Mouse (Mus musculus) cerebellum, postnatal 10 days (tissue): Measurements from ENCODE around the gene Btbd11.

ENCODE experiments used
- DNase-seq, 2 experiments: peaks; one replicate each; pipeline ENCODE4 v3.0.0; 2021; ENCODE audit warnings: mixed read lengths in 2 of 2

Btbd11 gene

DNA sequence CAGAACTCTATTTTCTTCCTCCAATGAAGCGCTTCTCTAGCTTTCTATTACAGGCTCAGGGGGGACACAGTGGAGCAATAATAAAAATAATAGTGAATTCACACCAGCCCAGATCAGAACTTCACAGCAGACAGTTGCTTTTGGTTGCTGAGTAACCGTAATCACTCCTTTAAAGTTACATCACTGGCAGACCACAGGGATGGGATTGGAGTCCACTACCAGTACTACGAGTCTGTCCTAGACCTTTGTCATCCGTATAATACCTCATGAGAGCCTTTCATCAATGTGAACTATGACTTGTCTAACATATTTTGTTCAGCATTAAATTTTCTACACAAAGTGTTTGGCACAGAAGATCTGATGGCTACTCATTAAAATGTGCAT is 35.0 kb downstream of the Btbd11 start:
- no peak for DNase-seq

DNA sequence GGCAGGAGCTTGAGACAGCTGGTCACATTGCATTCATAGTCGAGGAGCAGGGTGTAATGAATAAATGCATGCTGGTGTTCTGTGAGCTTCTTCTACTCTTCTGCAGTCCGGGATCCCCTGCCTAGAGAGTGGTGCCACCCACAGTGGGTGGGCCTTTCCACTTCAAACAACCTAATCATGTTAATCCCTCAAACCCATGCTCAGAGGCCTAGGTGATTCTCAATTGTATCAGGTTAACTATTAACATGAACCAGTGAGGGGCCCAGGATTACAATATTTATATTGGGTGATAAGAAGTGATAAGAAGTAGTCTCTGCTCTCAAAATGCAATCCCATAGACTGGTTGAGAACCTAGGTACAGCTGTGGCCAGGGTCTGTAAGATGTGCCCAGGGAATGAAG is 39.1 kb downstream of the Btbd11 start:
- DNase-seq = no peak

DNA sequence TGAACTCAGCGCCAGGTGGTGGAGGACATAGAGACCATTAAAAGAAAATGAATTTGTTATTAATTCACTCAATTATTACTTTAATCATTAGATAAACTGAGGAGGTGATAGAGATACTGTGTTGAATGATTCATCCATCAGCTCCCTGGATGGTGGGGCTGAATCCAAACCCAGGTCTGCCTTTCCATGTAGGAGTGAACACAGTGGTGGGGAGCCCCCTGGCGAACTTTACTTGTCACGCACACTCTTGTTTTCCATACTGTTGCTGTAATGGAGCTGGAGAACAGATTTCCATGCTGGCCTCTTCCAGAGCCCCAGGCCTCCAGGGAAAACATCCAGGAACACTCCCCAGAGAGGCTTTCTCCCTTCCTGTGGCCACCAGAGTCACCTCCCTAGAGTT is 50.6 kb downstream of the Btbd11 start:
- DNase-seq = no peak

DNA sequence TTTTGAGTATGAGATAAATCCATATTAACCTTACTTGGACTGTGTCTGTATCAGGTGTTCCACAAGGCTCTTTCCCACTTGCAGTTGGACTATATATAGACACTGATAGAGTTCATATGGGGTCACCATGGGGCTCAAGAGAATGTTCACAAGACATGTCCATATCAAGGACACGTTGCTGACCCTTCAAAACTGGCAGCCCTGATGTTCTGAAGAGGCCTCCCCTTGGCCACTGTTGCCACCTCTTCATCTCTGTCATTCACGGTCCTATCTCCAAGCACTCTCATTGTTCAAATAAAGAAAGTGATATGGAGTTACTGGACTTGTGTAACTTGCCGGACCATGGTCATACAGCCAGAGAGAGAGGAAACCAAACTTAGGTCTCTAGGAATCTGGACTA is 56.8 kb downstream of the Btbd11 start:
- DNase-seq = no peak

DNA sequence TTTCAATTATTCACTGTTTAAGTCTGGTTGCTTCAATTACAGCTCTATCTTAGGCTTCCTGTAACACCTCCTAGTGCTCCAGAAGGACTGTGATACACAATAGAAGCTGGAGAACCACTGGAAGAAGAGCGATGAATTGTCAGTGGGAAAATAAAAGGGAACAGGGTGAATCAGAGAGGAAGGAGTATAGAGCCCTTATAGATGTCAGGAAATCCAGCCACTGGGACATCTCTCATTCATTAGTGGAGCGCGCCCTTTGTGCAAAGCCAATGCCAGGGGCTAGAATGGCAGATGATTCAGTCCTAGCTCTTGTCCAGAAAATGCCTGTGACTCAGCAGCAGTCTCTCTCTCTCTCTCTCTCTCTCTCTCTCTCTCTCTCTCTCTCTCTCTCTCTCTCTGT is 59.3 kb downstream of the Btbd11 start:
- no peak for DNase-seq

DNA sequence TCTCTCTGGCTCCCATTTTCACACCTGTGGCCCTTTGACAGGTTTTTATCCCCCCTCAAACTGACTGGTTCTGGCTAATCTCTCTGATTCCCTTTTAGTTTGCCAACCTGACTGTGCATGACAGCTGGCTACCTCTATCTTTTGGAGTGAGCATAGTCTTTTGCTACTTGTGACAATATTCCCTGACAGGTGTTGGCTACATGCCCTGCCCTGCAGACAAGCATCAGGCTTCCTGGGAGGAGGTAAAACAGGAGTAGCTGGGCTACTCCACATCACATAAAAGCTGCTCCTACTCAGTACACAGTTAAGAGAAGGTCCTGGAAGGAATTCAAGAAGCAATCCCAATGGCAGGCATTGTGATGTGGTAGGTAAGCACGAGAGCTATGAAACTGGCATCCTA is 60.1 kb downstream of the Btbd11 start:
- DNase-seq = peak; percentile 71 to 80

DNA sequence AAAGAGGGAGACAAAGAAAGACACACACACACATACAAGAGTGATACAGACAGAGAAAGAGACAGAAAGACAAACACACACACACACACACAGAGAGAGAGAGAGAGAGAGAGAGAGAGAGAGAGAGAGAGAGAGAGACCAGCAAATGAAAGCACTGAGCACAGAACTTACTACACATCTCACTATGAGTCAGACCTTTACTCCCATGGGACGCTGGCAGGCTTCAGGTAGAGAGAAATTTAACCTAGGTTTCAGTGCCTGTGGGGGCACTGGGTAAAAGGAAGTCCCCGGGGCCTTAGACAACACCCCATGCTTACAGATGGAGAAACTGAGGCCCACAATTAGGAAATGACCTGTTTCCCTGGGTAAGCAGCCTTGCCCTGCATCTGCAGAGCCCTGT is 61.3 kb downstream of the Btbd11 start:
- no peak for DNase-seq

DNA sequence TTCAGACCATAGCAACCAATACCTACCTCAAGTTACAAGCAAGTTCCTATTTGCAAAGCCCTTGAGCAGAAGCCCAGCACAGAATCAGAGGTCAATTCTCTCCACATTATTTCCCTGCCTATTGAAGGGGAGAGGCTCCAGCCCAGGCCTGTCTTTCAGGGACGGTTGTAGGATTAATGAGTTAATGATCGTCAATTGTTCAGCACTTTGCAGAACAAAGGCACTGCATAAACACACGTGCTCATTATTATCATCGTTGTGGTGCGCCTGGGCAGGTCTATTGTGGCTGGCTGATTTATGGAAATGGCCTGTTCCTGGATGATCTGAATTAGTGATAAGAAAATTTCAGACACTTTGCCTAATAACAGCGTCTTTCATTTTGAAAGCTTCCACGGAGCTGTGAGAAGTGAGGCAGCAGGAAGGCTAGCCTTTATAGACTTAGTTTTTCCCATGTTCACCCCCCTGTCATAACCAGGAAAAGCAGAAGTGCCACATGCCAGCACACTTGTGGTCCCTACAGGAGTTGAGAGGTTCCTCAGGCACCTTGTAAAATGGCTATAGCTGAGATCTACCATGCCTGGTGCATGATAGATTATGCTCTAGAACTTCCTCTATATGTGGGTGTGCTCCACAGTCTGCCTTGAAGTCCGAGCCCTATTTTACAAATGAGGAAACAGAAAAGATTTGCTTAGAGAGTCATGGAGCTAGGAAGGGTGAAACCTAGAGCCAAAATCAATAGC is 65.2 kb downstream of the Btbd11 start:
- DNase-seq = no peak

DNA sequence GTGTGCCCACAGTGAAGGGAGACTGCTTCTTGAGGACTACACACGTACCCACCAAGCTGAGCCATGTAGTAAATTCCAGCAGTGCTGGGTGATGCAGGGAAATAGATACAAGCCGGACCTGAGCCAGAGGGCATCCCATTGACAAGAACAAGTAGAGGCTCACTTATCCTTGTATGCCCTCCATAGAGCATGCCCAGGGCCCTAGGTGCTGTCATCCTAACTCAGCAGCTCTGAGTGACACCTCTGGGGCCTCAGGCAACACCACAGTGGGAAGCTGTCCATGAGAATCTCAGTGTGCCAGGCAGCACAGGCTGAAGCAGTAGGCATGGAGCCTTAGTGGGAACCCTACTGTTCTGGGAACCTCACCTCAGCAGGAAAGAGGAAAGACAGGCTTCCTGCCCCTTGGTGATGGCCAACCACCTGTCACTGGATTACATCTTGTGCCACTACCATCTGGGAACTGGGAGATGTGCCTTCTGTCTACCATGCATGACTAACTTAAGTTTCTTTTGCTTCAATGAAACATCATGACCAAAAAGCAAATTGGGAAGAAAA is 66.7 kb downstream of the Btbd11 start:
- DNase-seq = peak; percentile 58 to 77

DNA sequence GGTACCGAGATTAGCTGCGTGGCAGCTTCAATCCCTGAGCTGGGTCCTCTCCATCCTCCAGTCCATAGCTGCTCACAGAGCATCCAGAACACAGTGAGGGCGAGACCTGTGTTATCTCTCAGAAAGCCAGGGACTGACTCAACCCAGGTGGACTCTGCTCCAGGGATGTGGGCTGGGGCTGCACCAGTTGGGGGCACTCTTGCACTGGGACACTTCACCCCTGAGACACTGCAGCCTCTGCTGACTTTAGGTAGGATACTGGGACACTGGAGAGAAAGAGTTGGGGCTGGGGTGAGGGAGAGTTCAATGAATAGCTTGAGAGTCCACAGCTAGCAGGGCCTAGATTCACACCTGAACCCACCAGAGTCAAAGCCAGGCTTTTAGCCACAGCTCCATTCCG is 69.4 kb downstream of the Btbd11 start:
- no peak for DNase-seq

DNA sequence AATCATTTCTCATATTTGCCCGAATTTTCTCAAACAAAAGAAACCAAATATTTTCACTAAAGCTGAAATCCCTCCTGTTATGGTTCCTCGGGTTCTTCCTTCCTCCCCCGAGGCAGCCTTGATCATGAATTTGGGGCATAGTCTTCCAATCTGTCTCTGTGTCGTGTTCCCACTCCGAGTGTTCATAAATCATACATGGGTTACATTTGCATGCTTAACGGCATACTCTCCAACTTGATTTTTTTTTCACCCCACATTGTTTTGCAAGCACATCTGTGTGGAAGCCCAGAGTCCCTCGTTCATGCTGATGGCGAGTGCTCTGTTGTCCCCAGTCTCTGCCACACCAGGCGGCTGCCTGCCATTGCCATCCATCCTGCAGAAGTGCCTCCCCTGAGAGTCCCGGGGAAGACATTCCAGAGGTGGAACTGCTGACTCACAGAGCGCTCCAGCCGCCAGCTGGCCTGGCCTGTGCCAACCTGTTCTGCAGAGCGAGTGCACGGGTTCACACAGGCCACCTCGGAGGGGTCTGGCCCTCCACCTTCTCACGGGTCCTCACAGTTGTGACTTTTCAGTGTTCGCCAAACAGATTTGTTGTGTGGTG is 72.2 kb downstream of the Btbd11 start:
- peak in 1 of 2 experiments; percentile 44 for DNase-seq

DNA sequence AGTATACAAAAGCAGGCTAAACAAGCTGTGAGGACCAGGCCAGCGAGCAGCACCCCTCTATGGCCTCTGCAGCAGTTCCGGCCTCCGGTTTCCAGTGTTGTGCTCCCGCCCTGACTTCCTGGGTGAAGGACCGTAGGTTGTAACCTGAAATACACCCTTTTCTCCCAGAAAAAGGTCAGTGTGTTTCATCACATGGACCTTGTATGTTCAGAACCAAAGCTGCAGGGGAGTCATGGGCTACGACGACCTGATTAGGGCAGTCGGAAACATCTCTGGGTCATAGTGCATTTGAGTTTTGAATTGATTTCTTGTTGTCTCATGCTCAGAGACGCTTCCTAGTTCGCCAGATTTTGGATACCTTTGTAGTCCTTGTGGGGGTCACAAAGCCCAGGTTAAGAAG is 74.1 kb downstream of the Btbd11 start:
- no peak for DNase-seq

DNA sequence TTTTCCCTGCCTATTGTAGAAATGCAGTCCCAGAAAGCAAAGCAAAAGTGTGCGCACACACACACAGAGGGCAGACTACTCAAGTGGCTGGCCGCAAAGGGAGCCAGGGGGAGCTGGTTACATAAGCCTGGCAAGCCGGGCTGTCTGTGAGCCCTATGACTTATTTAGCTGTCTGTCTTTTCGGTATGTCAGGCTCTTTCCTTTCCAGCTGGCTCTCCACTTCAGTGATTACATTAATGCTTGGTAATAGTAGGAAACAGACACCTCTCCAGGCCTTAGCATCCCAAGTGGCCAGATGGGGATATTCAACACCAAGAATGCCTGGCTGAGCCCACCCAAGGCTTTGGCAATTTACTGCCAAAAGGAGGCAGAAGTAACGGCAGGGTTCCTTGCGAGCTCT is 77.5 kb downstream of the Btbd11 start:
- peak; percentile 50 to 72 for DNase-seq

DNA sequence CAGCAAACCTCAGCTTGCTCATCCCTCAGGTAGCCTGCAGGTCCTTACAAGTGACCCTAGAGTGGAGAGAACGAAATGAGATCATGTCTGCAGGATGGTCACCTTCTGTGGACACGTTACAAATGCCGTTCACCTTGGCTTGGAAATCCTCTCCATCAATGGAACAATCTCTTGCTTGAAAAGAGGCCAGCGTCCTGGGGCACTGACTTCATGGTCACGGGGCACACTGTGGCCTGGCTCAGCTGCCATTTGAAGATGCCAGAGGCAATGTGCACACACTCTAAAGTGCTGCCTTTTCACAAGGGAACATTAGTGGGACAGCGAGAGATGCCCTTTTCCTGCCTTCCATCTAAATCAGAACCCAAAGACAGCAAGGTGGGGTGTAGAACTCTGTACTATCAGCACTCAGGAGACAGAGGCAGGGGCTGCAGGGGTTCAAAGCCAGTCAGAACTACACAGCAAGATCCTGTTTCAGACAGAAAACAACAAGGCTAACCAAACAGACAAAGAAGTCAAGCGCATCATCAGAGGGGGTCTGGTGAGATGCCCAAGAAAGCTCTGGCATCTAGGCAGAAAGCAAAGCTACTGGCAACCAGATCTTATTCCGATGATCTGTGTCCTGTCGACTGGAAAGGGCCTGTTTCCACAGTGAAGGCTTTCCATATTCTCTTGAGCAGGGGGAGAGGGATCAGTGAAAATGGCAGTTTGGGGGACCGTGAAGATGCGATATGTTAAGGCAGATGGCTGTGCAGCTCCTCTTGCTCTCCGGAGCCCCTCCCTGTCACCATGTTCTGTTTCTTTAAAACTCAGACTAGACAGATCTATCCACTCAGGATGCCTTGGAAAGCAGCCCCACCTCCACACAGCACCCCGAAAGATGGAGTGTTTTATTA is 79.1 kb downstream of the Btbd11 start:
- peak; percentile 80 to 83 for DNase-seq

DNA sequence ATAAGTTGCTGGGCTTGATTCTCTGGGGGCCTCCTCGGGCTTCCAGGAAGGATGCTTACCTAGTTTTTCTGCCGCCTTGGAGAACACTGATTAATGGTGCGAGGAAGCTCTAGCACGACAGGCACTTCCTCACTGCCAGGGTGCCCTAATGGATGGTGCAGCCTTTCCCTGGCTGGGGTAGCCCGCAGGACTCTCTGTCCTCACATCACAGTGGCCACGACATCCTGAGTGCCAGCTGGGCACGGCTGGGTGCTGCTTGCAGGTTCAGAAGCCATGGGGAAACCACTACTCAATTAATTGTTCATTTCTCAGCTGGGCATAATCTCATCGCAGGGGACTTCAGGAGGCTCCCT is 79.8 kb downstream of the Btbd11 start:
- DNase-seq = peak in 1 of 2 experiments; percentile 48

DNA sequence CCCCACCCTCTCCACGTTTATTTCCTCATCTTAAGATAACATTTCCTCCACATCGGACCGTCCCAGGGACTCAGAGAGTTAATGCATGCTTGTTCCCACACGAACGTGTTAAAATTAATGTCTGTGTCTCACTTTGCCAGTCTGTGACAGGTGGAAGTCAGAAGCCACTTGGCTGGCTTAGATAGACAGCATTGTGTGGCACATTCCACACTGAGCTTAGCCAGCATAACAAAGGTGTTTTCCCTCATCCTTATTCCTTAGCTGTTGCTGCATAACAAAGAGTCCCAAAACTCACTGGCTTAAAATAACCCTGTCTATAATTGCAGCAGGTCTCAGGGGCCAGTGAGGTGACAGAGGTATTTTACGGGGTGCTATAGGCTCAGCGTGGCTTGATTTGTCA is 80.8 kb downstream of the Btbd11 start:
- no peak for DNase-seq

DNA sequence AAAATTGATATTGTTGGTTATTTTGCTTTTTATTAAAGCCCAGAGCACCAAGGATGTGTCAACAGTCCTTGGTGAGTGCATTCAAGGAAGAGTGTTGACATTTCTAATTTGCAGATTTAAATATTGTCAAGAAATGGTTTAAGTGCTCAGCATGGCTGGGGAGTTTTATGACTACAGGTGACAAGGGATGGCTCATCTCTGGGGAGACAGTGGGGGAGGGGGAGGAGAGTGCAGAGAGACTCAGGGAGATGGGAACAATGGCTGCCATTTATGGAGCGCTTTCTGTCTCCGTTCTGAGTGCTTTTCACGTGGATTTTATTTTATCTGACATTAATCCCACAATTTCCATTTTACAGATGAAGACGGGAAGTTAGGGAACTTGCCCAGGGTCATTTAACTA is 81.9 kb downstream of the Btbd11 start:
- no peak for DNase-seq

DNA sequence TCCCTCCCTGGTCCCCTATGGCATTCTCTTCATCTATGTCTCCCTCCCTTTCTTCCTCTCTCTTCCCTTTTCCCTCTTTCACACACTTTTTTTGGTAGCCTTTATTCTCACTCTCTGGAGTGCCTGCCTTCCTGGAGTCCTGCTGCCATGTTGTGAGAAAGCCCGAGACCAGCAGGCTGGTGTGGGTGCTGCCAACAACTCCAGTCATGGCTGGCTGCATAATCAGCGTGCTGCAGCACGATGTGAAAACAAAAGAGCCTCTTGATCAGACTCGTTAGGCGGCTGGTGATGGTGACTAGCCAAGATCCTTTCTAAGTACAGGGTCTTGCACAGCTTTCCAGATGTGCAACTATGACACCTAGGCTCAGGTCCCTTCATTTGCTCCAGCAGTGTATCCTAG is 82.7 kb downstream of the Btbd11 start:
- DNase-seq = peak; percentile 59 to 72

DNA sequence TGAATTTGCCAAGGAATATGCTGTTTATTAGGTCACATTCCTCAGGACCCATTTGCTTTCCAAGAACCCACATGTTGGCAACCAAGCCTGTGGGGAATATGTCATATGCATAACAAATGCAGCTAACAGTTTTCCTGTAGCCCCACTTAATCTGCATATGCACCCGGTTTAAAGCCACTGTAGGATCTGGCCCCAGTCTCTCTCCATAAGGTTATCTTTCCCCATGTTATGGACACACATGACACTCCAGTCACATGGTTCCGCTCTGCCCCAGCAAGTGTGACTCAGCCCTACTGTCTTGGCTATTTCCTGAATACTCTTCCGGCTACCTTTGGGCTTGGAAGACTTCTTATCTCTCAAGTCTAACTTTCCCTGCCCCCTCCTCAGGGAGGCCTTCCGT is 86.7 kb downstream of the Btbd11 start:
- no peak for DNase-seq

DNA sequence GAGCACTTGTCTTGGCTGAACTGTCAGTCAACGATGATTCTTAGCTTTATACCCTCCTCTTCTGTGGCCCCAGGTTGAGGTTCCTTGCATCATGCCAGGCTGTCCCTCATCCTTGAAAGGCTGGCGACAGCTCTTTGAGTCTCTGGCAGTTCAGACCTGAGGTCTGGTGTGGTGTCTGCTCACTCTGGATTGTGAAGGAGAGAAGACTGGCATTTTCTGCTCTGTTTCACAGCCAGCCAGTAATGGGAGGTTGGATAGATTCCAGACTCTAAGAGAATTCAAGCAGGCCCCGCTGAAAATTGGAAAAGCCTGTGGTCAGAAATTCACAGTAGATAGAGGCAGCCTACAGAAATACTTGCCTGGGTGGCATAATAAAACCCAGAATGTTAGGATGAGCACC is 87.3 kb downstream of the Btbd11 start:
- peak; percentile 73 to 77 for DNase-seq

DNA sequence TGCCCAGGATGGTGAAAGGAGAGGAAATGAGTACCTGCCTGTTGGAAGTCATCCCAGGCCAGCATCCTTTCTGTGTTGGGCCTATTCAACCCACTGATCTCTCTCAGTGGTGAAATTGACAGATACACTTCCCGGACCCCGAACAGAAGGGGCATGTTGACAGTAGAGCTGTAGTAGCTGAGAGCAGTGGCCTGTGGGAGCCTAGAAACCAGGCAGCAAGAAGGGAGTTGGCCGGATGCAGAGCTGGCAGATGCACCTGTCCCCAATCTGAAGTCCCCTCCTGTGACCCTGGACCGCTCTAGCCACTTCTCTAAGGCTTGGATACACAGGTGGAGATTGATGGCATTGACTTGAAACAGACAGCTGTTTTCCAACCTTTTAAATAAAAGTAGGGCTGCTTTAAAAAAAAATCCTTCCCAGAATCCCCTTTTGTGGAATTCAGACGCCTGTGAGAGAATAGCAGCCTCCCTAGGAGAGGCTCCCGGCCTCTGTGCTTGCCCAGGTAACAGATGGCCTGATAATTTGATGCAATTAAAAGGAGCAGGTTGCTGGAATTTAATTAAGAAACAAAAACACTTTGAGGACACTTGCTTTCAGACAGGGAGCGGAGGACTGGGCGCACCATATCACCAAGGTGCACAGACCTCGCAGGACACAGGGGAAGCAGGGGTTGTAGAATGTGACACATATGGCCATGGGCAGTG is 89.2 kb downstream of the Btbd11 start:
- peak; percentile 70 to 74 for DNase-seq

DNA sequence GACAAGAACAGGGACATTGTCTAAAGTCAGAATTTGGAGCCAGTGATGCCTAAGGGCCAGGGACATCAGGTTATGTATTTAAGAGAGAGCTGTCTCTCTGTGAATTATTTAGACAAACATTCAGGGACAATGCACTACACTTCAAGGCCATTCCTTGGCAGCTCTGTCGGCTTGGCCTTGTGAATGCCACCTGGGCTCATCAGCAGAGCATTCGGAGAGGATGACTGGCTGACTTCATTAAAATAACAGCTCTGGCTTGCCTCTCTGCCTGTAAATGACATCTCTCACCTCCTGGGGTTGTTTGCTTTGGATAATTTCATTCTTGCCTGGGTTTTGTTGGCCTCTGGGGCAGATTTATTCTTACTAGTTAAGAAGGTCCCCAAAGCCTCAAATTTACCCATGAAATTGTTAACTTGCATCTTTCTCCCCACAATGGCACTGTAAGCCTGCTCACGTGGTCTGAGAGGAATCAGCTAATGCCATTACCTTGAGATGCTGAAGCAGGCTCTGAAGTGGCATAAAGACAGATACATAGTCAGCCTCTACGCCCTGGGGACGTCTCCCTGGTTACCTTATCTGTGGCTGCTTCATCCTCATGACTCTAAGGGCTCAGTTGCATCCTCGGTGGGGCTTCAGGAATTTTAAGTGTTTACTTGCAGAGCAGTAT is 93.5 kb downstream of the Btbd11 start:
- peak; percentile 50 to 63 for DNase-seq
